Mouse (Mus musculus) CH12.LX (cell line): ENCODE results near the gene Exoc6b.

ENCODE experiments used
- CHD1 ChIP-seq: IDR thresholded peaks from 2 replicates; pipeline ENCODE4 v1.6.1; 2012; ENCODE audit warnings: low read depth, low read length, improper control_type of control experiment, inconsistent platforms
- CTCF ChIP-seq, 2 experiments: IDR thresholded peaks in 1 of 2; conservative IDR thresholded peaks in 1 of 2; 2 replicates each; pipeline ENCODE4 v1.5.1; 2011 to 2012; ENCODE audit warnings: low read depth in 2 of 2, low read length in 2 of 2, improper control_type of control experiment in 1 of 2, inconsistent platforms in 1 of 2, mild to moderate bottlenecking in 1 of 2, moderate library complexity in 1 of 2
- HCFC1 ChIP-seq: IDR thresholded peaks from 2 replicates; pipeline ENCODE4 v1.6.1; 2012; ENCODE audit warnings: low read depth, mild to moderate bottlenecking, inconsistent platforms, low read length, improper control_type of control experiment
- JUND ChIP-seq: conservative IDR thresholded peaks from 2 replicates; pipeline ENCODE4 v1.6.1; 2011; ENCODE audit warnings: low read depth, low read length, improper control_type of control experiment
- MAFK ChIP-seq: IDR thresholded peaks from 2 replicates; pipeline ENCODE4 v1.6.1; 2011; ENCODE audit warnings: low read length, improper control_type of control experiment; ENCODE audit not compliant: insufficient replicate concordance
- MYC ChIP-seq: IDR thresholded peaks from 2 replicates; pipeline ENCODE4 v1.6.1; 2011; ENCODE audit warnings: low read depth, mild to moderate bottlenecking, improper control_type of control experiment, low read length
- NELFE ChIP-seq: IDR thresholded peaks from 2 replicates; pipeline ENCODE4 v1.6.1; 2011; ENCODE audit warnings: low read depth, low read length, improper control_type of control experiment
- POLR2A ChIP-seq: IDR thresholded peaks from 2 replicates; pipeline ENCODE4 v1.6.1; 2011; ENCODE audit warnings: low read depth, mild to moderate bottlenecking, improper control_type of control experiment, low read length
- POLR2AphosphoS2 ChIP-seq: IDR thresholded peaks from 2 replicates; pipeline ENCODE4 v1.6.1; 2011; ENCODE audit warnings: low read depth, low read length, improper control_type of control experiment
- RCOR1 ChIP-seq: conservative IDR thresholded peaks from 2 replicates; pipeline ENCODE4 v1.6.1; 2012; ENCODE audit warnings: low read depth, mild to moderate bottlenecking, inconsistent platforms, low read length, improper control_type of control experiment
- TCF12 ChIP-seq: IDR thresholded peaks from 2 replicates; pipeline ENCODE4 v1.6.1; 2014; ENCODE audit warnings: low read depth, mild to moderate bottlenecking, inconsistent platforms, low read length, improper control_type of control experiment
- ZC3H11A ChIP-seq: IDR thresholded peaks from 2 replicates; pipeline ENCODE4 v1.6.1; 2012; ENCODE audit warnings: low read depth, mild to moderate bottlenecking, inconsistent platforms, low read length, improper control_type of control experiment

DNA sequence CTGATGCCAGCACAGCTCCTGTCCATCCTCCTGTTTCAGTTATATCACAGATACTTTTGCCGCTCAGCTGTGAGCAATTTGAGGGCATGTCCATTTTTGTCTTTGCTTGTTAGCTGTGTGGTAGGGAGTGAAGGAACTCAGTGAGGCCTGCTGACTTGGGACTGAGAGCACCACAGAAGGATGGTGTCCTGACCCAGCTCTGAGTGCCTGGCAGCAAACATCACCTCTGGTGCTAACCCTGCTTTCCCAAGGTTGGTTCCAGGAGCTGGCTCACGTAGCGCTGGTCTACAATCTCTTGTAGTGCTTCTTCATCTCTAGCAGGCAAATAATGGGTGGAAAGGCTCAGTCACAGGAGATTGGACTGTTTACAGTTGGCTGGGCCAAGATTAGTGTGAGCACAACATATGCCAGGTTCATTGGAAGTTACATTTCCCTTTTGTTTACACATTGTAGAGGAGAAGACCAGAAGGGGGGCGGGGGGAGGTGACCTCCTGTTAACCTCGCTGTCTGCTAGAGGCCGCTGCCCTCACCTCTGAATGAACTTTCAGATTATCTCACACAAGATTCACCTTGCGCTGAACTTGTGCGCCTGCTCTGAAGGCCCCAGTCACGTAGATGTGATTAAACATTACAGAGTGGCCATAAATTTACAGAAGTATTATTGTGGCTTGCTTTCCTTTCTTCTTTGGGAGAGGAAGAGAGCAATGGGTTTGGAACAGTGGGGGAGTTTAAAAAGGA, 428.8 kb downstream of the Exoc6b start:
- no peak for TF ChIP-seq CTCF (conservative IDR thresholded peaks at IDR 0.05 in 1 of 2, IDR thresholded peaks at IDR 0.05 in 1 of 2; ENCODE audit: low read depth in 2 of 2, low read length in 2 of 2)
- TF ChIP-seq POLR2A = no peak
- no peak for TF ChIP-seq CHD1
- no peak for TF ChIP-seq MAFK
- TF ChIP-seq ZC3H11A = no peak
- no peak for TF ChIP-seq NELFE
- TF ChIP-seq JUND = no peak
- TF ChIP-seq MYC = no peak
- TF ChIP-seq HCFC1 = no peak
- no peak for TF ChIP-seq POLR2AphosphoS2
- no peak for TF ChIP-seq TCF12
- no peak for TF ChIP-seq RCOR1
